9 mouse cellular contexts compared by ENCODE assay signal in genomic region chr10:52419402-52419801, GRCm38 (mm10). TPM values are rescaled to one million over a fixed set of nuclear protein-coding genes. Genes with fewer than 3 reads are reported as not detected.
DNase-seq lines count a peak whose midpoint lies in the region; ATAC-seq and TF ChIP-seq lines count a peak whose summit lies in the region.
"Had no signal": no experiment of that assay in that cellular context is flagged by ENCODE, and none has a peak within 500 bp of the region (broad histone marks: within the 10 kb centered on the region; RNA-seq: fewer than 3 reads in every experiment).

No protein-coding gene starts in this region.

- 75% methylated on average over 4 of the region's 4 CpGs for WGBS in liver, embryonic 11.5 days
- WGBS in stomach, embryonic 14.5 days, result 78% methylated on average over 4 of the region's 4 CpGs

- H3K36me3 ChIP-seq in liver, embryonic 11.5 days (ENCODE audit: control insufficient read depth, insufficient read depth, low read length), result no peaks in the 10 kb centered on the region
- H3K36me3 ChIP-seq in stomach, embryonic 14.5 days (ENCODE audit: control insufficient read depth, insufficient read depth, low read length), result peaks cover 4% of the 10 kb centered on the region; the same call in 1 of the 2 replicates

- no peak for TF ChIP-seq CTCF in layer of hippocampus, adult 2 months (conservative IDR thresholded peaks at IDR 0.05)

- no peak for DNase-seq in layer of hippocampus, adult 2 months (ENCODE audit: low spot score in 2 of 2)
- DNase-seq in layer of hippocampus, adult 11-12 months (ENCODE audit: low spot score), result no peak
- no peak for DNase-seq in liver, embryonic 11.5 days (ENCODE audit: low spot score)
- DNase-seq in adrenal gland, postnatal 36 days, result no peak
- DNase-seq in urinary bladder, postnatal 36 days (ENCODE audit: low spot score in 2 of 2), result no peak
- no peak for DNase-seq in ovary, postnatal 14 days (ENCODE audit: low spot score)
- DNase-seq: spleen, adult 18-20 months had no signal

- H3K27me3 ChIP-seq in liver, embryonic 11.5 days (replicated peaks; ENCODE audit: control insufficient read depth, insufficient read depth, low read length), result no peaks in the 10 kb centered on the region
- H3K27me3 ChIP-seq in stomach, embryonic 14.5 days (ENCODE audit: control insufficient read depth, insufficient read depth, low read length), result no peaks in the 10 kb centered on the region

- peak overlapping the region; percentile 90 for H3K4me2 ChIP-seq in liver, embryonic 11.5 days
- peak overlapping the region; percentile 58; the same call in 1 of the 2 replicates for H3K4me2 ChIP-seq in stomach, embryonic 14.5 days (replicated peaks; ENCODE audit: low read depth, low read length)

- H3K27ac ChIP-seq in layer of hippocampus, adult 2 months, result peak overlapping the region; percentile 99; the same call in 1 of the 2 replicates
- H3K27ac ChIP-seq in liver, embryonic 11.5 days (ENCODE audit: low read depth, low read length), result no peak overlapping the region
- H3K27ac ChIP-seq in stomach, embryonic 14.5 days (ENCODE audit: low read length), result no peak overlapping the region

- ATAC-seq in granulocyte monocyte progenitor cell, adult 5-6 weeks (replicated peaks; ENCODE audit: poor library complexity, severe bottlenecking), result 0 out of 2 replicates have a peak, but pooled peaks have one; percentile 10
- no peak for ATAC-seq in liver, embryonic 11.5 days (replicated peaks; ENCODE audit: low FRiP score)
- no peak for ATAC-seq in stomach, embryonic 14.5 days (ENCODE audit: insufficient number of reproducible peaks, insufficient read depth, low FRiP score, low read depth)

- H3K9me3 ChIP-seq in liver, embryonic 11.5 days (ENCODE audit: control insufficient read depth, low read length), result no peaks in the 10 kb centered on the region
- H3K9me3 ChIP-seq in stomach, embryonic 14.5 days (ENCODE audit: control insufficient read depth, low read depth, low read length), result no peaks in the 10 kb centered on the region

- H3K4me3 ChIP-seq in layer of hippocampus, adult 2 months, result peak overlapping the region; percentile 83
- H3K4me3 ChIP-seq in liver, embryonic 11.5 days (ENCODE audit: low read depth, low read length), result peak overlapping the region; percentile 99
- H3K4me3 ChIP-seq in stomach, embryonic 14.5 days (ENCODE audit: low read depth, low read length), result peak overlapping the region; percentile 99; the same call in 1 of the 2 replicates

- H3K4me1 ChIP-seq in liver, embryonic 11.5 days (replicated peaks; ENCODE audit: control insufficient read depth, insufficient read depth, low read length), result peaks cover 18% of the 10 kb centered on the region
- H3K4me1 ChIP-seq in stomach, embryonic 14.5 days (ENCODE audit: control insufficient read depth, insufficient read depth, low read length), result peaks cover 13% of the 10 kb centered on the region

- no peak overlapping the region for H3K9ac ChIP-seq in liver, embryonic 11.5 days (ENCODE audit: low read depth, low read length)
- H3K9ac ChIP-seq in stomach, embryonic 14.5 days (replicated peaks; ENCODE audit: low read depth, low read length), result no peak overlapping the region

RNA-seq across cellular contexts. Expression of gene Nus1, which starts 2.1 kb away (rescaled TPM):
- 10 to 100 TPM; 60.0 to 63.8 TPM for total RNA-seq in layer of hippocampus, adult 2 months (2021)
- total RNA-seq in granulocyte monocyte progenitor cell, adult 5-6 weeks (2014; fragmentation: Nextera tagmentation), result 26.1 and 31.0 TPM in 2 replicates
- 25.9 and 29.8 TPM in 2 replicates for total RNA-seq in granulocyte monocyte progenitor cell, adult 5-6 weeks (2017)
- 15.1 and 16.1 TPM in 2 replicates for polyA plus RNA-seq in liver, embryonic 11.5 days (2014; fragmentation: Nextera tagmentation; extraction: Ambion mirVana)
- 16.6 and 17.2 TPM in 2 replicates for polyA plus RNA-seq in stomach, embryonic 14.5 days (2014; fragmentation: Nextera tagmentation; extraction: Ambion mirVana)
- total RNA-seq in adrenal gland, postnatal 36 days (2021), result 10 to 100 TPM; 52.0 to 63.4 TPM

RNA-seq across cellular contexts. Expression of gene Nepn, which starts 30.6 kb away (rescaled TPM):
- total RNA-seq in layer of hippocampus, adult 2 months (2021), result not detected
- not detected in 2 replicates for total RNA-seq in granulocyte monocyte progenitor cell, adult 5-6 weeks (2014; fragmentation: Nextera tagmentation)
- not detected in 2 replicates for total RNA-seq in granulocyte monocyte progenitor cell, adult 5-6 weeks (2017)
- 2.1 and 3.8 TPM in 2 replicates for polyA plus RNA-seq in liver, embryonic 11.5 days (2014; fragmentation: Nextera tagmentation; extraction: Ambion mirVana)
- 53.3 and 57.8 TPM in 2 replicates for polyA plus RNA-seq in stomach, embryonic 14.5 days (2014; fragmentation: Nextera tagmentation; extraction: Ambion mirVana)
- under 1 TPM; 0.13 to 0.26 TPM for total RNA-seq in adrenal gland, postnatal 36 days (2021)

RNA-seq across cellular contexts. Expression of gene Gopc, which starts 37.5 kb away (rescaled TPM):
- total RNA-seq in layer of hippocampus, adult 2 months (2021), result 10 to 100 TPM; 40.2 to 41.7 TPM
- total RNA-seq in granulocyte monocyte progenitor cell, adult 5-6 weeks (2014; fragmentation: Nextera tagmentation), result 16.8 and 19.0 TPM in 2 replicates
- total RNA-seq in granulocyte monocyte progenitor cell, adult 5-6 weeks (2017), result 15.1 and 16.6 TPM in 2 replicates
- 9.8 and 11.1 TPM in 2 replicates for polyA plus RNA-seq in liver, embryonic 11.5 days (2014; fragmentation: Nextera tagmentation; extraction: Ambion mirVana)
- 19.1 and 21.3 TPM in 2 replicates for polyA plus RNA-seq in stomach, embryonic 14.5 days (2014; fragmentation: Nextera tagmentation; extraction: Ambion mirVana)
- total RNA-seq in adrenal gland, postnatal 36 days (2021), result 10 to 100 TPM; 23.3 to 27.3 TPM
